Mouse (Mus musculus) small intestine, adult 2 months (tissue): Measurements from ENCODE around the gene Arhgap31.

Experiments used
- CTCF ChIP-seq: fragments of 200-500 bp; IDR thresholded peaks from 2 replicates; pipeline ENCODE4 v1.5.1; 2012; ENCODE audit warnings: low read depth, mild to moderate bottlenecking, control low read depth, inconsistent platforms, low read length, moderate library complexity, mixed read lengths; ENCODE audit not compliant: insufficient replicate concordance, insufficient read length; ENCODE audit errors: extremely low read depth
- POLR2A ChIP-seq: fragments of 200-500 bp; IDR thresholded peaks from 2 replicates; pipeline ENCODE4 v1.6.1; 2012; ENCODE audit warnings: low read depth, mild to moderate bottlenecking, control low read depth, inconsistent platforms, low read length, moderate library complexity

DNA sequence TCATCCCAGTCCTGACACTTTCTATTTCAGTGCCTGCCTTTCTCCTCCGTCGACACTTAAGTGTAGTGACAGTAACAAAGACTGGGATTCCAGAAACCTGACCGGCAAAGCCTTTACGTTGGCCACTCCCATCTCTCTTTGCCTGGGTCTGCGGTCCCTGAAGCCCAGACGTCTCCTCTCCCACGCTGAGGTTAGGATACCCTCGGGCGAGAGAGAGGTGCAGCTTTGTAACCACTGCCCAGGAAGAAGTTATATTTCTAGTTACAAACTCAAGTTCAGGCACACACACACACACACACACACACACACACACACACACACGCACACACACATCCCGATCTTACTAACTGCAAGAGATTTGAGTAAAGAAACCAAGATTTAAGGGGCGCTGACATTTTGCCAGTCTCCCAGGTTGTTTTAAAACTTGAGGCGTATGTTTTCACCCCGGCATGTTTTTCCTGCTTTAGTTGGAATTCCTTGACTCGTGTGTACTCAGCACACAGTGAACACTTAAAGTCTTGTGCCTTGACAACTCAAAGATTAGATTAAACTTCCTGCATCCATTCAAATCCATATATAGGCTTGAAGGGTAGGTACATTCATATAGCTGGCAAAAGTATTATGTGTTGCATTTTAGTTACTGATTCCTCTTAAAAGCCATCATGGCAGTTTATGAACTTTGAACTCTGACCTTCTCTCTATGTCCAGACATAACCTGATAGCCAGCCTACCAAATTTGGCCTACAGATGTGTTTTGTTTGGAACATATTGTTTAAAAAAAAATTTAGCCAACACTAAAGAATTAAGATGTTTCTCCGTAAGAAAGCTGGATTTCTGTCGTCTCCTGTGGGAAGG lies 557 bp upstream of the Arhgap31 start:
- no peak for TF ChIP-seq CTCF
- TF ChIP-seq POLR2A = no peak
